Mouse (Mus musculus) small intestine, adult 2 months (tissue): ENCODE measurements around the gene Cenpk.

ENCODE experiments used
- CTCF ChIP-seq: fragments of 200-500 bp; IDR thresholded peaks from 2 replicates; pipeline ENCODE4 v1.5.1; 2012; ENCODE audit warnings: low read depth, mild to moderate bottlenecking, control low read depth, inconsistent platforms, low read length, moderate library complexity, mixed read lengths; ENCODE audit not compliant: insufficient replicate concordance, insufficient read length; ENCODE audit errors: extremely low read depth
- POLR2A ChIP-seq: fragments of 200-500 bp; IDR thresholded peaks from 2 replicates; pipeline ENCODE4 v1.6.1; 2012; ENCODE audit warnings: low read depth, mild to moderate bottlenecking, control low read depth, inconsistent platforms, low read length, moderate library complexity

- TF ChIP-seq POLR2A (no peak), CTCF (no peak)
Measured at GRCm38 (mm10) chr13:104258997-104259396, 30.6 kb downstream of the Cenpk start.
